ENCODE assay signal across 25 mouse cellular contexts in genomic region chr6:72190120-72190519, GRCm38 (mm10). TPM values are rescaled to one million over a fixed set of nuclear protein-coding genes. Genes with fewer than 3 reads are reported as not detected.
DNase-seq lines count a peak whose midpoint lies in the region; ATAC-seq and TF ChIP-seq lines count a peak whose summit lies in the region.
"Had no signal": no experiment of that assay in that cellular context is flagged by ENCODE, and none has a peak within 500 bp of the region (broad histone marks: within the 10 kb centered on the region; RNA-seq: fewer than 3 reads in every experiment).

No protein-coding gene starts in this region.

- no peak for TF ChIP-seq EP300 in stomach, postnatal 0 days (optimal IDR thresholded peaks at IDR 0.05)

- H3K9me3 ChIP-seq in stomach, embryonic 16.5 days (replicated peaks; ENCODE audit: control insufficient read depth, low read length), result no peaks in the 10 kb centered on the region
- 0 out of 2 replicates have a peak, but pooled peaks cover 2% of the 10 kb centered on the region for H3K9me3 ChIP-seq in stomach, postnatal 0 days (ENCODE audit: control insufficient read depth, low read length)
- no peaks in the 10 kb centered on the region for H3K9me3 ChIP-seq in forebrain, embryonic 11.5 days (ENCODE audit: control insufficient read depth, low read length)
- H3K9me3 ChIP-seq: heart, embryonic 15.5 days; limb, embryonic 15.5 days; midbrain, embryonic 10.5 days had no signal

- H3K4me2 ChIP-seq in stomach, embryonic 16.5 days (ENCODE audit: low read depth, low read length), result no peak overlapping the region
- no peak overlapping the region for H3K4me2 ChIP-seq in stomach, postnatal 0 days (replicated peaks; ENCODE audit: low read depth)
- no peak overlapping the region for H3K4me2 ChIP-seq in forebrain, embryonic 11.5 days (ENCODE audit: low read depth, low read length, severe bottlenecking)

- ATAC-seq in stomach, embryonic 16.5 days (ENCODE audit: insufficient read depth, low FRiP score), result no peak
- no peak for ATAC-seq in stomach, postnatal 0 days (ENCODE audit: low FRiP score, low TSS enrichment)
- ATAC-seq in CD4-positive, CD25-positive, alpha-beta regulatory T cell, adult 4 months, result peak; percentile 57
- peak; percentile 88 for ATAC-seq in granulocyte monocyte progenitor cell, adult 5-6 weeks (replicated peaks; ENCODE audit: poor library complexity, severe bottlenecking)
- peak; percentile 70 for ATAC-seq in megakaryocyte progenitor cell, adult 5-6 weeks (replicated peaks; ENCODE audit: poor library complexity)
- ATAC-seq in forebrain, embryonic 11.5 days (replicated peaks; ENCODE audit: low FRiP score), result no peak
- ATAC-seq: forebrain, postnatal 0 days had no signal

- WGBS in stomach, embryonic 16.5 days, result 23% methylated on average over 6 of the region's 6 CpGs
- WGBS in stomach, postnatal 0 days, result 26% methylated on average over 6 of the region's 6 CpGs
- WGBS in forebrain, embryonic 11.5 days, result 43% methylated on average over 6 of the region's 6 CpGs

- TF ChIP-seq CTCF in stomach, postnatal 0 days (IDR thresholded peaks at IDR 0.05; ENCODE audit: low read depth), result no peak

- H3K4me3 ChIP-seq in stomach, embryonic 16.5 days (replicated peaks; ENCODE audit: low read length), result no peak overlapping the region
- no peak overlapping the region for H3K4me3 ChIP-seq in stomach, postnatal 0 days (ENCODE audit: low read depth, low read length)
- no peak overlapping the region for H3K4me3 ChIP-seq in forebrain, embryonic 11.5 days (ENCODE audit: low read depth, low read length)
- H3K4me3 ChIP-seq: layer of hippocampus, adult 2 months had no signal

- H3K4me1 ChIP-seq in stomach, embryonic 16.5 days (ENCODE audit: control insufficient read depth, insufficient read depth, low read length), result peaks cover 24% of the 10 kb centered on the region
- peaks cover 6% of the 10 kb centered on the region; the same call in 1 of the 2 replicates for H3K4me1 ChIP-seq in stomach, postnatal 0 days (replicated peaks; ENCODE audit: control insufficient read depth, insufficient read depth)
- peaks cover 7% of the 10 kb centered on the region; the same call in 1 of the 2 replicates for H3K4me1 ChIP-seq in forebrain, embryonic 11.5 days (replicated peaks; ENCODE audit: control insufficient read depth, insufficient read depth, low read length)

- H3K27ac ChIP-seq in stomach, embryonic 16.5 days (ENCODE audit: low read length), result no peak overlapping the region
- H3K27ac ChIP-seq in stomach, postnatal 0 days (replicated peaks), result no peak overlapping the region
- H3K27ac ChIP-seq in forebrain, embryonic 11.5 days (ENCODE audit: low read depth, low read length), result no peak overlapping the region
- H3K27ac ChIP-seq: hindbrain, embryonic 14.5 days; layer of hippocampus, adult 2 months; liver, embryonic 14.5 days had no signal

- H3K9ac ChIP-seq in stomach, embryonic 16.5 days (ENCODE audit: low read length), result 0 out of 2 replicates have a peak overlapping the region, but pooled peaks have one; percentile 21
- no peak overlapping the region for H3K9ac ChIP-seq in stomach, postnatal 0 days (ENCODE audit: low read length)
- H3K9ac ChIP-seq in forebrain, embryonic 11.5 days (ENCODE audit: low read length), result no peak overlapping the region
- H3K9ac ChIP-seq: forebrain, postnatal 0 days; hindbrain, embryonic 14.5 days; limb, embryonic 15.5 days; liver, embryonic 14.5 days had no signal

- H3K27me3 ChIP-seq in stomach, embryonic 16.5 days (ENCODE audit: control insufficient read depth, insufficient read depth, low read length), result no peaks in the 10 kb centered on the region; the same call in none of the 2 replicates
- H3K27me3 ChIP-seq in stomach, postnatal 0 days (ENCODE audit: control insufficient read depth, insufficient read depth, low read length), result no peaks in the 10 kb centered on the region
- H3K27me3 ChIP-seq in forebrain, embryonic 11.5 days (ENCODE audit: control insufficient read depth, insufficient read depth, low read length), result no peaks in the 10 kb centered on the region; the same call in 1 of the 2 replicates
- H3K27me3 ChIP-seq: heart, embryonic 15.5 days; limb, embryonic 15.5 days had no signal

- H3K36me3 ChIP-seq in stomach, embryonic 16.5 days (ENCODE audit: control insufficient read depth, insufficient read depth, low read length), result no peaks in the 10 kb centered on the region
- H3K36me3 ChIP-seq in stomach, postnatal 0 days (ENCODE audit: control insufficient read depth, insufficient read depth, low read length), result no peaks in the 10 kb centered on the region
- no peaks in the 10 kb centered on the region for H3K36me3 ChIP-seq in forebrain, embryonic 11.5 days (ENCODE audit: control insufficient read depth, insufficient read depth, low read length)
- H3K36me3 ChIP-seq: forebrain, embryonic 10.5 days; heart, embryonic 15.5 days; limb, embryonic 15.5 days; midbrain, embryonic 10.5 days had no signal

- no peak for DNase-seq in stomach, postnatal 0 days (ENCODE audit: low spot score)
- DNase-seq in forebrain, embryonic 11.5 days (ENCODE audit: low spot score), result no peak
- no peak for DNase-seq in kidney, adult 9 months
- DNase-seq: adrenal gland, adult 2 months; cerebellum, adult 18-20 months; cerebellum, postnatal 36 days; forebrain, postnatal 0 days; gastrocnemius, postnatal 14 days; heart, adult 18-20 months; heart, postnatal 36 days; kidney, adult 8-10 months; kidney, postnatal 14 days; lung, postnatal 4 days had no signal

RNA-seq across cellular contexts. Expression of gene Atoh8, which starts 45.3 kb away (rescaled TPM):
- polyA plus RNA-seq in stomach, embryonic 16.5 days (2015; fragmentation: Nextera tagmentation; extraction: Ambion mirVana), result 8.6 and 9.2 TPM in 2 replicates
- 5.5 and 6.0 TPM in 2 replicates for polyA plus RNA-seq in stomach, postnatal 0 days (2015; fragmentation: Nextera tagmentation; extraction: Ambion mirVana)
- polyA plus RNA-seq in CD4-positive, CD25-positive, alpha-beta regulatory T cell, adult 4 months (2017; shearing (Covaris generic)), result not detected
- total RNA-seq in granulocyte monocyte progenitor cell, adult 5-6 weeks (2014; fragmentation: Nextera tagmentation), result 1.5 TPM in 1 of 2 replicates, not detected in the other
- not detected in 2 replicates for total RNA-seq in granulocyte monocyte progenitor cell, adult 5-6 weeks (2017)
- not detected in 2 replicates for total RNA-seq in megakaryocyte progenitor cell, adult 5-6 weeks (2015)
- not detected in 2 replicates for total RNA-seq in megakaryocyte progenitor cell, adult 5-6 weeks (2017)
- polyA plus RNA-seq in forebrain, embryonic 11.5 days (2014; fragmentation: Nextera tagmentation; extraction: Ambion mirVana), result 10.8 and 11.8 TPM in 2 replicates
- total RNA-seq: neutrophil, adult 5-6 weeks had no signal

Comparison
In these comparisons a context has a peak if more than half of its experiments do, and no peak if none do; other contexts are left out.
1. ATAC-seq: peak in CD4-positive, CD25-positive, alpha-beta regulatory T cell, adult 4 months (single experiment), granulocyte monocyte progenitor cell, adult 5-6 weeks (single experiment) and megakaryocyte progenitor cell, adult 5-6 weeks (single experiment); none in stomach, embryonic 16.5 days (single experiment), stomach, postnatal 0 days (single experiment) and forebrain, embryonic 11.5 days (single experiment).